Mouse (Mus musculus) ES-E14 (cell line): ENCODE measurements around the gene Tax1bp1. TPM values are rescaled to one million over a fixed set of nuclear protein-coding genes. Genes with fewer than 3 reads are reported as not detected.
"Not testable (repeated sequence)": the region's sequence is repeated elsewhere in the genome, so short reads cannot be mapped to it uniquely, and the experiment has no call there.

Experiments
- DNase-seq: peaks from one replicate; pipeline ENCODE4 v3.0.0-alpha.2; 2013; ENCODE audit warnings: low read depth, low spot score
- H3K27ac ChIP-seq: 2 replicates; pipeline ENCODE4 v1.5.1; 2012; ENCODE audit warnings: low read depth, mild to moderate bottlenecking, low read length, moderate library complexity, mixed read lengths; ENCODE audit not compliant: poor library complexity, insufficient read depth, severe bottlenecking
- H3K36me3 ChIP-seq: 2 replicates; pipeline ENCODE4 v1.6.1; 2012; ENCODE audit warnings: mild to moderate bottlenecking, low read length, moderate library complexity, mixed read lengths; ENCODE audit not compliant: control insufficient read depth, poor library complexity, insufficient read depth, severe bottlenecking
- H3K4me1 ChIP-seq, 2 experiments: fragments of 150-350 bp in 1 of 2; sonication (generic) in 1 of 2; 2 replicates each; pipeline ENCODE4 v1.6.1; 2012; ENCODE audit warnings: low read length in 2 of 2, mild to moderate bottlenecking in 1 of 2, mixed read lengths in 1 of 2; ENCODE audit not compliant: control insufficient read depth in 2 of 2, insufficient read depth in 2 of 2, poor library complexity in 1 of 2
- H3K4me3 ChIP-seq, 2 experiments: fragments of 150-350 bp in 1 of 2; sonication (generic) in 1 of 2; 2 replicates each; pipeline ENCODE4 v1.5.1; 2012; ENCODE audit warnings: low read length in 2 of 2, low read depth in 1 of 2, mild to moderate bottlenecking in 1 of 2, mixed read lengths in 1 of 2; ENCODE audit not compliant: insufficient read depth in 1 of 2, poor library complexity in 1 of 2, severe bottlenecking in 1 of 2
- H3K9ac ChIP-seq: 2 replicates; pipeline ENCODE4 v1.6.1; 2012; ENCODE audit warnings: low read depth, mild to moderate bottlenecking, low read length, mixed read lengths; ENCODE audit not compliant: poor library complexity, insufficient read depth, severe bottlenecking
- H3K9me3 ChIP-seq: fragments of 150-350 bp; sonication (generic); 2 replicates; pipeline ENCODE4 v1.6.1; 2012; ENCODE audit warnings: low read depth, mild to moderate bottlenecking, low read length; ENCODE audit not compliant: control insufficient read depth, insufficient read depth
- CHD2 ChIP-seq: IDR thresholded peaks from 2 replicates; pipeline ENCODE4 v1.6.1; 2014; ENCODE audit warnings: mild to moderate bottlenecking, low read depth, low read length, inconsistent platforms
- HCFC1 ChIP-seq: IDR thresholded peaks from 2 replicates; pipeline ENCODE4 v1.6.1; 2012; ENCODE audit warnings: low read length, inconsistent platforms, borderline replicate concordance; ENCODE audit not compliant: insufficient read depth
- MAFK ChIP-seq: IDR thresholded peaks from 2 replicates; pipeline ENCODE4 v1.6.1; 2014; ENCODE audit warnings: mild to moderate bottlenecking, low read depth, low read length, inconsistent platforms; ENCODE audit not compliant: insufficient read depth
- ZC3H11A ChIP-seq: IDR thresholded peaks from 2 replicates; pipeline ENCODE4 v1.6.1; 2012; ENCODE audit warnings: low read depth, mild to moderate bottlenecking, inconsistent platforms, low read length, borderline replicate concordance
- ZNF384 ChIP-seq: IDR thresholded peaks from 2 replicates; pipeline ENCODE4 v1.6.1; 2012; ENCODE audit warnings: low read depth, low read length, inconsistent platforms
- in situ Hi-C, 2 experiments: fragments of 600-800 bp; cut with MboI; formaldehyde crosslinking; loops; one replicate each; pipeline ENCODE4 v1.15.1; 2025; ENCODE audit warnings: low sequenced_read_pairs in 2 of 2, inconsistent platforms in 1 of 2; ENCODE audit not compliant: unreplicated experiment in 2 of 2
- total RNA-seq: library from RNA; depleted of rRNA; stranded (reverse); fragments of 300-350 nt; gene quantifications from 2 replicates; pipeline ENCODE4 v1.2.3, GENCODE M21; 2012

Gene Tax1bp1
- total RNA-seq, 1 experiment: 74.0 TPM

DNA sequence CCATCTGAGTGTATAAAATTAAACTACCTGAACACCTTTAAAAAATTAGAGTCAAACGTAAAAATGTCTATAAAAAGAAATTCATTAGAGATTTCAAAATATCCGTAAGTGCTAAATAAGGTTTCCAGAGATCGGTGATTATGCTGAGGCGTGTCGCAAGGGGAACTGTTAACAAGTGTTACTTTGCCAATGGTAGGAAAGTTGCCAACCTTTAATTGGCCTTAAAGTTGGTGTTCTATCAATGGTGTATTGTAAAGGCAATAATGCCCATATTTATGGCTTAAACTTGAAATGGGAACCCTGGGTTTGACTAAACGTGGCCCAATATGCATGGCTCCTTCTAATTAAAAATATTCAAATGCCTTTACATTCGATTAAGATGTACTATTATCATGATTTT, 39.8 kb upstream of the Tax1bp1 start:
- Histone ChIP-seq H3K27ac (no peak overlapping the region), H3K9me3 (no peaks in the 10 kb centered on the region), H3K4me1 (peaks cover 0 to 2% of the 10 kb centered on the region in 2 experiments; a peak in 1 of 4 replicates), H3K4me3 (no peak overlapping the region), H3K9ac (no peak overlapping the region), H3K36me3 (no peaks in the 10 kb centered on the region)
- no peak for DNase-seq
- no peak for TF ChIP-seq HCFC1
- TF ChIP-seq MAFK: no peak
- no peak for TF ChIP-seq ZC3H11A
- no peak for TF ChIP-seq ZNF384
- no peak for TF ChIP-seq CHD2
- in situ Hi-C loops: no loop called here

DNA sequence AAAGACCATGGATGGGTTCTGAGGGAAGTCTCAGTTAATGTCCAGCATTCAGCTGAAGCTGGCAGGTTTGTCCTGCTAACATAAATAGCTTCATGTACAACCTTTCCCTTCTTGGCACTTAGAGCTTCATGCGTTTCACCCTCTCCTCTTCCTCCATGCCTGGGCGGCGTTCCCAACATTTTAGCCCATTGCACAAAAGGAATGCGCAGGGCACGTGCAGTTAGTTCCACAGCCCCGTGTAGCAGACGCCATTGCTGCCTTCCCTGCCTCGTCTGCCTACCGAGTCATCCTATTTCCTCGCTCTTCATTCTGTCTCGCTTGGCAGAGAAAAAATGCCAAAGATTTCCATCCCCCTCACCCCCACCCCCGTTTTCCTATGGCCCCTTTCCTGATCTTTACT, 39.0 kb upstream of the Tax1bp1 start:
- H3K9ac ChIP-seq: no peak overlapping the region
- in situ Hi-C loops: no loop called here
- H3K4me1 ChIP-seq: peaks cover 0 to 2% of the 10 kb centered on the region in 2 experiments; a peak in 1 of 4 replicates
- no peak for DNase-seq
- H3K36me3 ChIP-seq: no peaks in the 10 kb centered on the region
- no peak for TF ChIP-seq MAFK
- no peak for TF ChIP-seq ZNF384
- no peak for TF ChIP-seq HCFC1
- no peak for TF ChIP-seq CHD2
- TF ChIP-seq ZC3H11A: no peak
- no peaks in the 10 kb centered on the region for H3K9me3 ChIP-seq
- no peak overlapping the region for H3K27ac ChIP-seq
- H3K4me3 ChIP-seq: no peak overlapping the region

DNA sequence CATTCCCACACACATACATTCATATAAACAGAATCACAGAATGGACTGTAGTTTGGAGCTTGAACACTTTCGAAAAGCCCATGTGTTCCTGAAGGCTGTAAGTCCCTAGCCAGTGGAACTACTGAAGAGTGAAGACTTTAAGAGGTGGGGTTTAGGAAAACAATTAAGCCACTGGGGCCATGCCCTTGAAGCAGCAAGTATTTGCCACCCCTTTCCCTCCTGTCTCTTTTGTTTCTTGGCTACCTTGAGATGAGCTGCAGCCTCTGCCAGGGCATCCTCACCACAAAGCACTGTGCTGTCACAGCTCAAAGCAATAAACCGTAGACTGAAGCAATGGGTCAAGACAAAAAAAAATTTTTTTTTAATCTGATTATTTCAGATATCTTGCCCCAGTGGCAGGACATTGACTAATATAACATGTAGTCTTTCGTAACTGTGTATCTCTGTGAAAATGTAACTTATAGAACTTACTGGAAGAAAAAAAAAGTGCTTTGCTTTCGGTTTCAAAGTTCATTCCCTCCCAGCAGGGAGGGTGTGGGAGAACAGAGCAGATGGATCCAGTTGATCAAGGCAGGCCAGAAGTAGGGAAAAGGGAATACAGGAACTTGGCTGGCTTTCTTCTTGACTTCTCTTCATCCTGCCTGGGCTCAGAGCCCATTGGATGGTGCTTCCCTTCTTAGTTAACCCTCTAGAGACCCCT, 38.2 kb upstream of the Tax1bp1 start:
- in situ Hi-C loops: no loop called here
- DNase-seq: no peak
- Histone ChIP-seq H3K27ac (no peak overlapping the region), H3K9ac (no peak overlapping the region), H3K36me3 (no peaks in the 10 kb centered on the region), H3K9me3 (no peaks in the 10 kb centered on the region), H3K4me1 (peaks cover under 1 to 2% of the 10 kb centered on the region in 2 experiments; a peak in 2 of 4 replicates), H3K4me3 (no peak overlapping the region)
- TF ChIP-seq CHD2: no peak
- no peak for TF ChIP-seq ZC3H11A
- TF ChIP-seq ZNF384: no peak
- TF ChIP-seq MAFK: no peak
- TF ChIP-seq HCFC1: no peak

DNA sequence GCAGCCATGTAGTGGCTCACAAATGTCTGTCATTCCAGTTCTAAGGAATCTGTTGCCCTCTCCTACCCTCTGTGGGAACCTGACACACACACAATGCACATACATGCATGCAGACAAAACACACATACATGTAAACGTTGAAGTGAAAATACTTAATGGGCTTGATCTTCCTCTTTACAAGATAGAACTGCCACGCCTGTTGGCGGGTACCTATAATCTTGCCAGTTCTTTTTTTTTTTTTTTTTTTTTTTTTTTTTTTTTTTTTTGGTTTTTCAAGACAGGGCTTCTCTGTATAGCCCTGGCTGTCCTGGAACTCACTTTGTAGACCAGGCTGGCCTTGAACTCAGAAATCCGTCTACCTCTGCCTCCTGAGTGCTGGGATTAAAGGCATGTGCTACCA, 36.0 kb upstream of the Tax1bp1 start:
- in situ Hi-C loops, H3K4me1 ChIP-seq, H3K4me3 ChIP-seq, H3K9me3 ChIP-seq, H3K27ac ChIP-seq, DNase-seq, H3K36me3 ChIP-seq, H3K9ac ChIP-seq: not testable (repeated sequence)
- 0 out of 2 replicates have a peak, but pooled peaks have one; percentile 11 for TF ChIP-seq ZNF384

DNA sequence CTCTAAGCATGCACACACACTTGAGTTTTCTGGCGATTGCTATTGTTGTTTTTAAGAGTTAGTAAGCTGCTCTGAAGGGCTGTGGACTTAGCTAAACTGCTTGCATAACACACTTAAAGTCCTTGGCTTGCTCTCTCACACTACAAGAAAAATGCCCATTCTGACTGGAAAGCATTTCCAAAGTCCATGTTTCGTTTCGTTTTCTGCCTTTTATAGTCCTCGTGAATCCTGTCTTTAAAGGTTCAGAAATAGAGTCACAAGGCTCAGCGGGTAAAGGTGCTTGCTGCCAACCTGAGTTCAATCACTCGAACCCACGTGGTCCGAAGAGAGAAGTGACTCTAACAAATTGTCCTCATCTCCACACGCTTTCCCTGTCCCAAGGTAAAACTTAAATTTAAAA, 34.0 kb upstream of the Tax1bp1 start:
- no peak overlapping the region for H3K27ac ChIP-seq
- TF ChIP-seq CHD2 (no peak), ZNF384 (no peak), HCFC1 (no peak), ZC3H11A (no peak), MAFK (no peak)
- no peak overlapping the region for H3K9ac ChIP-seq
- no peaks in the 10 kb centered on the region for H3K9me3 ChIP-seq
- H3K36me3 ChIP-seq: no peaks in the 10 kb centered on the region
- H3K4me1 ChIP-seq: peaks cover 2 to 3% of the 10 kb centered on the region in 2 experiments; a peak in 2 of 4 replicates
- H3K4me3 ChIP-seq: no peak overlapping the region
- DNase-seq: no peak
- in situ Hi-C loops: no loop called here
